Comparison of ENCODE assay signal across 8 mouse cellular contexts in genomic region chr5:129586471-129586870, GRCm38 (mm10). TPM values are rescaled to one million over a fixed set of nuclear protein-coding genes. Genes with fewer than 3 reads are reported as not detected.
DNase-seq lines count a peak whose midpoint lies in the region; ATAC-seq and TF ChIP-seq lines count a peak whose summit lies in the region.

No protein-coding gene starts in this region.

- H3K27me3 ChIP-seq in kidney, embryonic 14.5 days (ENCODE audit: control insufficient read depth, insufficient read depth, low read length), result peaks cover 31% of the 10 kb centered on the region
- H3K27me3 ChIP-seq in embryonic facial prominence, embryonic 12.5 days, result peaks cover 43% of the 10 kb centered on the region
- no peaks in the 10 kb centered on the region for H3K27me3 ChIP-seq in hindbrain, postnatal 0 days (ENCODE audit: insufficient read depth, low read length)
- peaks cover 9% of the 10 kb centered on the region for H3K27me3 ChIP-seq in midbrain, embryonic 15.5 days (replicated peaks)

- no peak for TF ChIP-seq CTCF in hindbrain, postnatal 0 days (IDR thresholded peaks at IDR 0.05; ENCODE audit: low read depth)

- H3K9me3 ChIP-seq in kidney, embryonic 14.5 days (ENCODE audit: control insufficient read depth, low read length), result no peaks in the 10 kb centered on the region
- H3K9me3 ChIP-seq in embryonic facial prominence, embryonic 12.5 days, result no peaks in the 10 kb centered on the region
- H3K9me3 ChIP-seq in hindbrain, postnatal 0 days (ENCODE audit: low read length), result no peaks in the 10 kb centered on the region
- H3K9me3 ChIP-seq in midbrain, embryonic 15.5 days, result no peaks in the 10 kb centered on the region

- DNase-seq in kidney, postnatal 36 days, result no peak
- DNase-seq in hindbrain, postnatal 0 days (ENCODE audit: low spot score), result no peak
- no peak for DNase-seq in right cerebral cortex, adult 18-20 months
- no peak for DNase-seq in spleen, postnatal 10 days (ENCODE audit: low spot score in 2 of 2)

- H3K36me3 ChIP-seq in kidney, embryonic 14.5 days (ENCODE audit: control insufficient read depth, insufficient read depth, low read length), result no peaks in the 10 kb centered on the region
- H3K36me3 ChIP-seq in embryonic facial prominence, embryonic 12.5 days, result no peaks in the 10 kb centered on the region
- H3K36me3 ChIP-seq in hindbrain, postnatal 0 days (ENCODE audit: insufficient read depth, low read length), result no peaks in the 10 kb centered on the region
- no peaks in the 10 kb centered on the region for H3K36me3 ChIP-seq in midbrain, embryonic 15.5 days (replicated peaks)

- H3K27ac ChIP-seq in kidney, embryonic 14.5 days (ENCODE audit: low read depth, low read length), result no peak overlapping the region
- no peak overlapping the region for H3K27ac ChIP-seq in embryonic facial prominence, embryonic 12.5 days
- H3K27ac ChIP-seq in hindbrain, postnatal 0 days, result peak overlapping the region; percentile 59
- H3K27ac ChIP-seq in midbrain, embryonic 15.5 days, result peak overlapping the region; percentile 68; the same call in 1 of the 2 replicates

- H3K4me3 ChIP-seq in kidney, embryonic 14.5 days (ENCODE audit: low read length), result 0 out of 2 replicates have a peak overlapping the region, but pooled peaks have one; percentile 73
- peak overlapping the region; percentile 72 for H3K4me3 ChIP-seq in embryonic facial prominence, embryonic 12.5 days
- peak overlapping the region; percentile 82 for H3K4me3 ChIP-seq in hindbrain, postnatal 0 days (ENCODE audit: low read length)
- peak overlapping the region; percentile 87 for H3K4me3 ChIP-seq in midbrain, embryonic 15.5 days

- no peak for ATAC-seq in kidney, embryonic 14.5 days (ENCODE audit: low FRiP score, low TSS enrichment)
- ATAC-seq in embryonic facial prominence, embryonic 12.5 days (ENCODE audit: insufficient number of reproducible peaks, insufficient read depth, low FRiP score, low TSS enrichment), result no peak
- no peak for ATAC-seq in hindbrain, postnatal 0 days
- no peak; the same call in 1 of the 2 replicates for ATAC-seq in midbrain, embryonic 15.5 days (replicated peaks)
- ATAC-seq in inflammation-experienced regulatory T-cells, adult 6 months, result no peak

- H3K4me1 ChIP-seq in kidney, embryonic 14.5 days (ENCODE audit: control insufficient read depth, insufficient read depth, low read length), result peaks cover 13% of the 10 kb centered on the region; the same call in 1 of the 2 replicates
- peaks cover 21% of the 10 kb centered on the region for H3K4me1 ChIP-seq in embryonic facial prominence, embryonic 12.5 days
- peaks cover 13% of the 10 kb centered on the region for H3K4me1 ChIP-seq in hindbrain, postnatal 0 days (ENCODE audit: insufficient read depth, low read length)
- peaks cover 47% of the 10 kb centered on the region for H3K4me1 ChIP-seq in midbrain, embryonic 15.5 days

- H3K4me2 ChIP-seq in kidney, embryonic 14.5 days (replicated peaks; ENCODE audit: low read depth, low read length), result peak overlapping the region; percentile 100
- peak overlapping the region; percentile 100 for H3K4me2 ChIP-seq in embryonic facial prominence, embryonic 12.5 days (replicated peaks)
- H3K4me2 ChIP-seq in hindbrain, postnatal 0 days (ENCODE audit: low read depth, low read length), result peak overlapping the region; percentile 99
- H3K4me2 ChIP-seq in midbrain, embryonic 15.5 days, result peak overlapping the region; percentile 99

- WGBS in kidney, embryonic 14.5 days, result 61% methylated on average over 13 of the region's 13 CpGs
- 55% methylated on average over 13 of the region's 13 CpGs for WGBS in embryonic facial prominence, embryonic 12.5 days
- WGBS in hindbrain, postnatal 0 days, result 31% methylated on average over 13 of the region's 13 CpGs
- WGBS in midbrain, embryonic 15.5 days, result 30% methylated on average over 13 of the region's 13 CpGs

- no peak overlapping the region for H3K9ac ChIP-seq in kidney, embryonic 14.5 days (ENCODE audit: low read depth, low read length)
- peak overlapping the region; percentile 30; the same call in 1 of the 2 replicates for H3K9ac ChIP-seq in embryonic facial prominence, embryonic 12.5 days
- peak overlapping the region; percentile 40; the same call in 1 of the 2 replicates for H3K9ac ChIP-seq in hindbrain, postnatal 0 days (replicated peaks; ENCODE audit: low read length)
- peak overlapping the region; percentile 34 for H3K9ac ChIP-seq in midbrain, embryonic 15.5 days

RNA-seq across cellular contexts. Expression of gene Mmp17, which starts 2.5 kb away (rescaled TPM):
- 2.0 TPM in 2 replicates for polyA plus RNA-seq in kidney, embryonic 14.5 days (2014; fragmentation: Nextera tagmentation; extraction: Ambion mirVana)
- polyA plus RNA-seq in embryonic facial prominence, embryonic 12.5 days (2016; fragmentation: Nextera tagmentation; extraction: Ambion mirVana), result 3.5 and 3.7 TPM in 2 replicates
- 24.0 and 26.5 TPM in 2 replicates for total RNA-seq in hindbrain, postnatal 0 days (2014; rRNA removed)
- 7.4 and 8.0 TPM in 2 replicates for polyA plus RNA-seq in hindbrain, postnatal 0 days (2015; fragmentation: Nextera tagmentation; extraction: Ambion mirVana)
- 13.2 and 14.5 TPM in 2 replicates for polyA plus RNA-seq in midbrain, embryonic 15.5 days (2015; fragmentation: Nextera tagmentation; extraction: Ambion mirVana)
- under 1 TPM in 1 of 3 experiments, not detected in 2; 0.08 TPM for polyA plus RNA-seq in inflammation-experienced regulatory T-cells, adult 6 months (2017; shearing (Covaris generic))

Comparison
In these comparisons a context has a peak if more than half of its experiments do, and no peak if none do; other contexts are left out.
1. H3K27ac ChIP-seq: peak in hindbrain, postnatal 0 days (single experiment) and midbrain, embryonic 15.5 days (single experiment); none in kidney, embryonic 14.5 days (single experiment) and embryonic facial prominence, embryonic 12.5 days (single experiment).
2. Peak in every context shown above with its lines, with median percentiles within 50 percentile points of each other: H3K4me2 ChIP-seq and H3K4me3 ChIP-seq.